Mouse (Mus musculus) kidney, adult 2 months (tissue): ENCODE results near the gene Nln.

Experiments
- CTCF ChIP-seq: fragments of 200-500 bp; conservative IDR thresholded peaks from 2 replicates; pipeline ENCODE4 v1.5.1; 2011; ENCODE audit warnings: low read depth, mild to moderate bottlenecking, control low read depth, low read length, moderate library complexity, mixed read lengths; ENCODE audit not compliant: insufficient read depth, insufficient read length
- POLR2A ChIP-seq: fragments of 200-500 bp; IDR thresholded peaks from one replicate; pipeline ENCODE4 v1.6.1; 2011; ENCODE audit warnings: low read depth, low read length, control low read depth

DNA sequence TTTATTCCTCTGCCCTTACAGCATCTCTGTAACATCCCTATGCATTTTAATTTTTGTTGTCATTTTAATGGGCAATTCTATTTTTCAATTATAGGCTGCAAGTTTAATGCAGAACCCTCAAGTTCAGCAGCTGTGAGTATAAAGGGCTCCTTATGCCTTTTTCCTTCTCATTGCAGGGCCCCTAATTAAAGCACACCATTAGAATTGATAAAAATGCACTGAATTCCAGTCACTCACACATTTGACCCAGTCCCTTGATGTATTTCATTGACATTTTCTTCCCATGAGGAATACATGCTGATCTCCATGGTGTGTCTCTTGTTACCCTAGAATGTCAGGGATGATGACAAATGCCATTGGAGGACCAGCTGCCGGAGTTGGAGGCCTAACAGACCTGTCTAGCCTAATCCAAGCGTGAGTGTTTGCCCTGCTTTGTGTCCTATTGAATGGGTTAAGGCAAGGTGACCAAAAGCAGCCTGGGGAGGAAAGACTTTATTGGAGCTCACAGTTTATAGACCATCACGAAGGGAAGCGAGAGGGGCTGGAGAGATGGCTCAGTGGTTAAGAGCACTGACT is 25.2 kb upstream of the Nln start:
- no peak for TF ChIP-seq POLR2A
- TF ChIP-seq CTCF: no peak
